Mouse (Mus musculus): ENCODE results near the gene Mdc1.

Gene Mdc1

DNA sequence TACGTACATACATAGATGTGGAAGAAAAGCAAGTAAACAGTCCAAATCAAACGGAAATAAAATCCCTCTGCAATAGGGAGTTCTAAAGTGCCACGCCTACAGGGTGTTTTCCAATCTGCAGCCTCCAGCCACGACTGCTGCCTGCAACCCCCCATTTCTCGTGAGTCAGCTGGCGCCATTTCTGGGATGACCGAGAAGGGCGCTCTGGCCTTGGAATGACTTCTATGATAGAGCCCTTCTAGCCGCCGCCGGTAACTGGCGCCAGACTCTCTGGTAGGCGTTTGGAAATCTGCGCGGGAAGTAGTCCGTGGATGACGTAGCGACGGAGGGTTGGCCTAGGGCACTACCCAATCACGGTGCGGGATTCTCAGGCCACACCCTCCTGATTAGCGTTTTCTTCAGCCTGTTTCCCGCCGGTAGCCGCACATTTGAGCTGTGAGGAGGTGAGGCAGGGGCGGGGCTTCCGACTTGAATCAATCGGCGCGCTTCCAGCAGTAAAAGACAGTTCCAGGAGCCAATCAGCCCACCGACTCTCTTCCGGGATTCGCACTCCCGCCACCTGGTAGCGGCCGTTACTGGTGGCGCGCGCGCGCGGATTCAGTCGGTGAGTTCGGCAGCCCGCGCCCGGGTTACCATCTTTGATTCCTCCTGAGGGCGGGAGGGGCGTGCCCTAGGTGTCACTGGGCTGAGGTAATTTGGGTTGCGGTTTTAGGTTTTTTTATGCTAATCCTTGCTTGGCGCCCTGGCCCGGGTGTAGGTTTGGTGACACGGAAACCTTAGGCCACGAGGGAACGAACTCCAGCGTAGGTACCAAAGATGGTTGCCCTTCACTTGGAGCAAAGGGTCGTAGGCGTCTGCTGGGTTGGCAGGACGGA lies at the start of gene Mdc1:
Gene Mdc1 (plus strand): TSS at position 440 of the 875 bp plus-strand sequence.
- peak; percentile 98 for DNase-seq (ENCODE audit: low spot score)

DNA sequence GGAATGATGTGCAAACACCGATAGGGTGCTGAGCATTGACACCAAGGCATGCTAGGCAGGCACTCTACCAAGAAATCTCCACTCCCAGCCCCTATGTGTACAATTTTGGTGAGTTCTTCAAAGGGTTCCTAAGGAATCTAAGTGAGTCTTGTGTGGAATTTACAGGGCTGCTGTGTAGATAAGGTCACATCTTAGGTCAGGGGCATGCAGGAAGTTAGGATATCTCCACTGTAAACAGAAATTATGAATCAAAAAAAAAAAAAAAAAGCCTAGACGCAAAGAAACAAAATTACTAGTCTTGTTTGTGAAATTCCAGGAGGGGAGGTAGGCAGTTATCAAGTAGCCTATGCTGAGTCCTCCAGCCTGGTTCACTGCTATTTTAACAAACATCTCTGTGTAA lies 48.5 kb upstream of the Mdc1 start:
- DNase-seq (ENCODE audit: low spot score): no peak

DNA sequence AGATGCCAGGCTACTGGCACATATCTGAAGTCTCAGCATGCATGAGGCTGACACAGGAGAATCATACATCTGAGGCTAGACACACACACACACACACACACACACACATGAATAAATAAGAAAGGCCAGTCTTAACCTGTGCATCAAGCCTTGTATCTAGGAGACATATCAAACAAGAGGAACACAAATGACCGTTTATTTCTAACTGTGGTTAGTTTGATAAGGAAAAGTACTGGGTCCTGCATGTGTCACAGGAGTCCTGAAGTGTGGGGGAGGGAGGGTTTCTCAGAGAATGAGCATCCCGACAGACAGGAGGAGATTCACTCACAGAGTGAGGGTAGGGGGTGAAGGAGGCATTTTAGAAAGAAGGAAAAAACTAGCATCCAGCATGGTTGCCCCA lies 46.2 kb upstream of the Mdc1 start:
- no peak for DNase-seq (ENCODE audit: low spot score)

DNA sequence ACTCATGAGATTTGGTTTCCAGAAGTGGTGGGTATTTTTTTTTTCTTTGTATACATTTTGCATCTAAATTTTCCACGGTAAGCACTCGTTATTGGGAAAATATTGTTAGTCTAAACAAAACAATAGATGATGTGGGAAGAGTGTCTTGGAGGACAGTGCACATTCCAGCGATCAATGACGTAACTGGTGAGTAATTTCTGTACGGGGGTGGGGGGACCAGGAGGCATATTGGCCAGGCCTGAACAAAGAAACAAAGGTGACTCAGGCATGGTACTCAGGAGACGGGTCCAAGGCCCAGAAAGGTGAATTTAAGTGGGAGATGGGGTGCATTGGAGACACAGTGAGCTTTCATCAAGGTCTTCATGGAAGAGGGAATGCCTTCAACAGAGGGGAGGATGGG lies 45.7 kb upstream of the Mdc1 start:
- no peak for DNase-seq (ENCODE audit: low spot score)

DNA sequence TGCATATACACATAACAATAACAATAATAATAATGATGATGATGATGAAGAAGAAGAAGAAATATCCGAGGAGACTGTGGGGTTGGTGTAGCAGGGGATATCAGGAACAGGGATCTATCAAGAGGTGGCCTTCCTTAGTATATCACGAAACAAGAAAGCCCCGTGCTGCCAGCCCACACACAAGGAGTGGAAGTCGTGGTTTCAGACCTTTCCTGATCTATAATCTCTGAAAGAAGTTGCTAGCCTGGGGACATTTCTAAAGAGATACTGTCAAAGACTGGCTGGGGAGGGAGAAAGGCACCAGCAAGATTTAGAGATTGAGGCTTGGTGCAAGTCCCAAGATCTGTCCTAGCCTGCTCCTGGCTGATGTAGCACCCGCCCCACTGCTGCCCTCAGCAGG lies 44.5 kb upstream of the Mdc1 start:
- DNase-seq (ENCODE audit: low spot score): no peak

DNA sequence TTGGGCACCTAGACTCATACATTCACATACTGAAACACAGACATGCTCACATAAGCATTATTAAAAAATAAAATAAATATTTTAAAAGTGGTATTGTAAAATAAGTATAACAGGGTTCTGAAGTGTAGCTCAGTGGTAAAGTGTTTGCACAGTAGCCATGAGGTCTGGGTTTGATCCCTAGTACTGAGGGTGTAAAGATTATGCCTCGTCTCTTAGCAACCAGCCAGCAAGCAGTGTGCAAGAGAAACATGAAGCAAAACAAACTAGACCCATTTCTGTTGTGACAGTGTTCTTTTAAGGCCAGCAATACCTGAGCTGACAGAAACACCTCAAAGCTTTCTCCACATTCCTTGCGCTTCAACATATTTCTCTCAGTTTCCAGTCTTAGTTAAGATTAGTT lies 40.4 kb upstream of the Mdc1 start:
- DNase-seq (ENCODE audit: low spot score): no peak

DNA sequence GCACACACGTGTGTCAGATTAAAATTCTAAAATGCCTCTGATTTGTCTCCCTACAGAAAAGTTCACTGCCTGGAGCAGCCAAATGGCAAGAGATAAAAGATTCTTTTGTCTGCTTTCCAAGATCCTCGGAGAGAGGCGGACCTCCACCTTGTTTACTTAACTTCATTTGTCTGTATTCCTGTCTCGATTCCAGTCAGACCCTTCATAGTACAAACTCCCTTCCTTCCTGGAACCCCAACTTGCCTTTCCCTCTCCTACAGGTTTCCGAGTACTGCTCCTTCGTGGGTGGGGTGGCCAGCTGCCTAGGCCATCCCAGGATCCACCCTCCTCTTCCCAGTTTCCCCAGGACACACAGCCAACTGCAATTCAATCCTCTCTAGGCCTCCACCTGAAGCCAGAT lies 38.3 kb upstream of the Mdc1 start:
- DNase-seq (ENCODE audit: low spot score): no peak

DNA sequence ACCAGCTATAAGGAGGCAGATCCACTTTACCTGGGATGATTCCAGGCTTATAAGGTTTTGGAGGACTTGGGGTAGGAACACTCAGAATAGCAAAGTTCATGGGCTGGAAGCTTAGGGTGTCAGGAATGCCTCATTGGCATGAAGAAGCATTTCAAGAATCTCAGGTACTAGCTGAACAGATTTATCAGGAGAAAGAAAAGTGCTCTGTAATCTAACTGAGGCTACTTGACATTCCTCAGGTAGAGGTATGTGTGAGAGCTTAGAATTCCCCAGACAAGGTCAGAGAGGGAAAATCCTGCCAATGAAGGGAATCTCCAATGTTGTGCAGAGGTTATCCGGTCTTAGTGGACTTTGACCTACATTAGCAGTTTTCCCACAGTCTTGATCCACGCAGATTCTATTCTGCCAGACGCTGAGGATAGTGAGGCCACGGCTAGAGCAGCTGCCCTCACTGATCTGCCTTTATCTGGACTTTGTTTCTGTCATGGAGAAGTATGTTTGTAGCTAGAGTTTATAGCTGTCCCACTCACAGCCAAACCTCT lies 37.4 kb upstream of the Mdc1 start:
- DNase-seq (ENCODE audit: low spot score): no peak

DNA sequence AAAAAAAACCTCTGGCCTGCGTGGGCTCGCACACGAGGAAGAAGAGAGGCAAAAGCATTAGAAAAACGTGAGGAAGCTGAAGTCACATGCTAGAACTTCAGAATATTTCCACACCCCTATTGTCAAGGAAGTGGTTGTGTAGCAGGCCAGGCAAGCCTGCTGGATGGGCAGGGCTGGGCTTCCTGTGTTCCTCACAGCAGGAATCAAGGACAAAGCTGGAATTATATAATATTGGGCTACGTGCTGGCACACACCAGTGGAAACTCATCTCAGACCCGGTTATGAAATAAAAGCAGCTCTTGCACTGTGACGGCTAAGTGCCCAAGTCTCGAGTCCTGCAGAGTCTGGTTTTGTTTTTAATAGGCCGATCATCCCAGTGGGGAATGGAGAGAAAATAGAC lies 33.2 kb upstream of the Mdc1 start:
- no peak for DNase-seq (ENCODE audit: low spot score)

DNA sequence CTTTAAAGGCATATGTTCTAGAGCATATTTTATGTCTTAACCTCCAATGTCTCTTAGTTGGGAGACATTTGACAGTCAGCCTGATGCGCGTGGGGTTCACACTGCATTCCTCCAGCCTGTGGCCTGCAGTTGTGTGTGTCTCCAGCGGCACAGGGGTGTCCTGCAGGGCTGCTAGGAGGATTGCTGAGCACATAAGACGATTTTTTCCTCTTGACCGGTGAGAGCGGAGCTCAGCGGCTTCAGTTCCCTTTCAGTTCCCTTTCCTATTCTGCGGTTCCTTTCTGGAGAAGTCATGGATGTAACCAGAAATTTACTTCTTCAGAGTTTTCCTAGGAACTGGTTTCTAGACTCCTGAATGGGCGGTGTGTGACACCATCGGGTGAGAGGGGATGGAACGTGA lies 31.9 kb upstream of the Mdc1 start:
- no peak for DNase-seq (ENCODE audit: low spot score)

DNA sequence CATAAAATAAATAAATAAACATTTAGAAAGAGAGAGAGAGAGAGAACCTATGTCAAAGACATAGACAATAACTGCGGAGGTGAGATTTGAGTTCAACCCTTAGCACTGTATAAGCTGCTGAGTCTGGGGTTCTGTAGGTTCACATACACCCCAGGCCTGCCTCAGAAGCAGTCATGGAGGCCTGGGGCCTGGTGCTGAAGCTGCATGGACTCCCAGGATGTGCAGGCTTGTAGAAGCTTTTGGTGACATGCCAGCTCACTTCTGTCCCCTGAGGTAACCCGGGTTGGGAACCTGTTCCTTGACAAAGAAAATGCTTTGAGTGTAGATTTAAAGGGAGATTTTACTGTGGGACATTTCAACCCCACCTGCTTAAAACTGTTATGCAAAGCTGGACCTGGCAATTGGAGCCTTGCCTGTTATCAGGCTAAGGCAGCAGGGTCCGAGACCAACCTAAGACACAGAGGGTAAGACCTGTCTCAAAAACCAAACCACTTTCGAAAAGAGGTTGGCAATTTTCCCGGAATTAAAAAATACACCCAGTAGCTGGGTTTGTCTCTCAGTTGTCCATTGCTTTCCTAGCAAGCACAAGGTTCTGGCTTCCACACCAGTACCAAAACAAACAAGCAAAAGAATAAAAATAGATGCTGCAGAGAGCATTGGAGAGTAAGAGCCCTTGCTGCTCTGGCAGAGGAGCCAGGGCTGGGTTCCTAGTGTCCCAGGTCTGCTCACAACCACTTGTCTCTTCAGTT lies 30.2 kb upstream of the Mdc1 start:
- DNase-seq (ENCODE audit: low spot score): no peak

DNA sequence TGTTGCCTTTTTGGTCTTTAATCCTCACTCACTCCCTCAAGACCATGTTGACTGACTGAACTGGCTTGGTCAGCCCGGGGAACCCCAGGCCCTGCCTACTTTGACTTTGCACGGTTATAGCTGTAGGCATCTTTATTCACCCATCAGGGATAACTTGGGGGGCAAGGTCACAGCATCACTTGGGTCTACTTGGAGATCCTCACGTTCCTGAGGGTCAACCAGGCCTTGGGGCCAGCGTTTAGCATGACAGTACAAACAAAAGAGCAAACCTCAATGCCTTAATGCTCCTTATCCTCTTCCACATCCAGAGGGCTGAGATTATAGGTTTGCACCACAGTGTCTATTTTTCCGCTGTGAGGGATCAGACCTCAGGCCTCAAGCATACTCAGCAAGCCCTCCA lies 29.0 kb upstream of the Mdc1 start:
- no peak for DNase-seq (ENCODE audit: low spot score)

DNA sequence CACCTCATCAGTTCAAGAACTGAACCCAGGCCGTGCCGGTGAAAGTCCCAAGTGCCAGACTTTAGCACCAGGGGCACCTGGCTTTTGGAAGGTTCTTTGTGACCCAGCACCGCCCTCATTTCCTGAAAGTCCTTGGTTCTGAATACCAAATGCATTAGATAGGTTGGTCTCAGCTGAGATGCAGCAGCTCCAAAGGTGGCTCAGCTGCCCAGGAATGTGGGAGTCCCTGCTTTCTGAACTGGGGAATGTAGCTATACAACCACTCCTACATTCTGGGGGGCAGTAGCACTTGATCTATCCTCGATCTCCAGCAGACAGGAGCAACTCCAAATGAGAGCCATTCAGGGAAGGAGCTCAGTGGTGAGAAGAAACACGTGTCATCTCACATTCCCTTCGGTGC lies 28.6 kb upstream of the Mdc1 start:
- no peak for DNase-seq (ENCODE audit: low spot score)

DNA sequence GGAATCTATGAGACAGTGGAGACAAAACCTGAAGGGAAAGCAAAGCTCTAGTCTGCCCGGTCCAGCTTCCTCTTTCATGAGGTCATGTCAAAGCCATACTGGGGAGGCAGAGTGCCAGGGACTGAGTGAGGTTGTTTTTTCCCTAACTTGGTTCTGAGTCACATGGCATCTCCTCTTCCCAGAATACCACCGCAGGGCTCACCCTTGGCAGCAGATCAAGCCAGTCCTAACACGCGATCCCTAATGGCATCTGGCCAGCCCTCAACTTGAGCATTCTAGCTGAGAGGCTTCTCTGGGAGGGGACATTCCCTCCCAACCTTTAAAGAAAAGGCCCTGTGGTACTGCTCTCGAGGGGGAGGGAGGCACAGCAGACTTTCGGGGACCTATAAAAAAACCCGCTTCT lies 28.1 kb upstream of the Mdc1 start:
- DNase-seq (ENCODE audit: low spot score): no peak

DNA sequence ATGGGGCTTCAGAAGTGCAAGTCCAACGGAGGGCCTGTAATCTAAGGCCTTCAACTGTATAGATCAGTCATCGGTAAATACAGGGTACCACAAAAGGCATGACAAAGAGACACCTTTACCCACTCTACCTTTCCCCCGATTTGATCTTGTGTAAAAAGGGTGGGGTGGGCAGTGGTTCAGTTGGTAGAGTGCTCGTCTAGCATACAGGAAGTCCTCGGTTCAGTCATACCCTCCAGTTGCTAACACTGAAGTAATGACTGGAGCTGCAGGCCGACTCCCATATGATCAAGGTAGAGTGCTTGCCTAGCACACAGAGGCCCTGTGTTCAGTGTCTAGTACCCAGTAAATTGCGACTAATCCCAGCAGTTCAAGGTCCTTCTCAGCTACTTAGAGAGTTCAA lies 27.7 kb upstream of the Mdc1 start:
- DNase-seq (ENCODE audit: low spot score): no peak

DNA sequence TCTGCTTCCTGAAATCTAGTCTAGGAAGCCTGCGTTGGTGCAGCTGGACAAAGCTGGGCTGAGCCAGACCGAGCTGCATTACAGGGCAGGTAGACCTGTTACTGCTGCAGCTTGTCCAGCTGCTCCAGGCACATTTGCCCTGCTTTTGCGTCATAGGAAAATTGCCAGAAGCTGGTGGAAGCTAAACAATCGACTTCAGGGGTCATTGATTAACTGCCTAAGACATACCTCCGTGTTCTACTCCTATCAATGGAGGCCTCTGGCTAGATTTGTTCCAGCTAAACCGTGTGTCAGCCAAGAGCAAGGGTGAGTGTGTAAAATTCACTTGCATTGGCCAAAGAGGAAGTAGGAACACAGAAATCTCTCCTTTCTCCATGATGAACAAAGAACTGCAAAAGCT lies 26.6 kb upstream of the Mdc1 start:
- DNase-seq (ENCODE audit: low spot score): no peak

DNA sequence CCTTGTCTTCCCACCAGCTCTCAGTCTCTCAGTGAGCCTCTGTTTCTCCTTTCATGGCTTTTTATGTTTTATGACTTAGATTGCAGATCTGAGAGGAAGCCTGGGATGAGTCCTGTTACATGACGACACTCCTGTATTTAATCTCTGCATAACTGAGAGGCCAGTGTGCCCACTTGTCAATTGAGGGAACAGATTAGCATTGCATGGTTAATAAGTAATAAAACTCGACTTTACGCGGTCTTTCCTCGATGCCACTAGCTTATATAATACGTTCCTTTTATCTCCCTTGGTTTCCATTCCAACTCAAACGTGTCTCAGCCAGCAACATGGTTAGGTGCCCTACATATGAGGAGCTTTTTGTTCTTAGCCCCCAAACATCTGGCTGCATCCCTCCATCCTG lies 25.5 kb upstream of the Mdc1 start:
- DNase-seq (ENCODE audit: low spot score): no peak

DNA sequence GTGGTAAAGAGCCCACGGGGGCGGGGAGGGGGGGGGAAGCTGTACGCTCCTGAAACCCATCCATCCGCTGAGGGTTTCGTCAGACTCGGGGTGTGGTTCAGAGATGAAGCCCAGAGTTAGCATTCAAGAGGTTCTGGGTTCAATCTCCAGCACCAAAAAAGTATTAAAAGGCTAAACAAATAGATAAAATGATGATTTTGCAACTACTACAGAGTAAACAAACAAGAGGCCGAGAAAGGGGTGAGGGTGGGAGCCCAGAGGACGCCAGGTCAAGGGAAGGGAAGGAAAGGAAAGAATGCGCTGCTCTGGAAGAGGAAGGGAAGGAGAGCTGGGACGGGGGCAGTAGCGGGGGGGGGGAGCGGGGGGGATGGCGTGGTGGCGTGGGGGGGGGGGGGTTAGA lies 24.6 kb upstream of the Mdc1 start:
- DNase-seq (ENCODE audit: low spot score): no peak

DNA sequence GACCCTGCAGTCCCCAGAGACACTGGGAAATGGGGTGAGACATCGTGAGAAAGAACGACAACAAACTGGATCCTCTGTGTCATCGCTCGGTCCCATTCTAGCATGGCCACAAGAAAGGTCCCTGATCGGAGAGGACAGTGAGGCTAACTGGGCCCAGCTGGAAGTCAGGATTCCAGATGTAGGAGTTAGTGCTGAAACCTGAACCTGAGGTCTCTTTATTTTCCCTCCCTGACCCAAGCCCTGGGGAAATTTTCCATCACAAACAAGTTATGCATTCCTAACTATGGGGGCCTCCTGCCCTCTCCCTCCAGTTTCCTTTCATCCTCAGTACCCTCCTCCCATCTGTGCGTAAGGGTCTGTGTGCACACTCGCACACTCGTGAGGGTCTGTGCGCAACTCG lies 24.1 kb upstream of the Mdc1 start:
- no peak for DNase-seq (ENCODE audit: low spot score)

DNA sequence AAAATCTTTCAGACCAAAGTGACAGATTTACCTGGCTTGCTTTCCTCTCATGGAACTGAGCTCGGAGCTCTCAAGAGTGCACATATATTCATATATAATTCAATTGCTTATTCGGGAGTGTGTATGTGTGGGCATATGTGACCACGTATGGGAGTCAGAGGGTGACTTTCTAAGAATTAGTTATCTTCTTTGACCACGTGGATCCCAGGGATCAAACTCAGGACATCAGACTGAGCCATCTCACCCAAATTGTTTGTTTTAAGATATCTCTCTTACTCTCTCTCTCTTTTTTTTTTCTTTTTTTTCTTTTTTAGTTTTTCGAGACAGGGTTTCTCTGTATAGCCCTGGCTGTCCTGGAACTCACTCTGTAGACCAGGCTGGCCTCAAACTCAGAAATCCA lies 21.2 kb upstream of the Mdc1 start:
- DNase-seq (ENCODE audit: low spot score): no peak

DNA sequence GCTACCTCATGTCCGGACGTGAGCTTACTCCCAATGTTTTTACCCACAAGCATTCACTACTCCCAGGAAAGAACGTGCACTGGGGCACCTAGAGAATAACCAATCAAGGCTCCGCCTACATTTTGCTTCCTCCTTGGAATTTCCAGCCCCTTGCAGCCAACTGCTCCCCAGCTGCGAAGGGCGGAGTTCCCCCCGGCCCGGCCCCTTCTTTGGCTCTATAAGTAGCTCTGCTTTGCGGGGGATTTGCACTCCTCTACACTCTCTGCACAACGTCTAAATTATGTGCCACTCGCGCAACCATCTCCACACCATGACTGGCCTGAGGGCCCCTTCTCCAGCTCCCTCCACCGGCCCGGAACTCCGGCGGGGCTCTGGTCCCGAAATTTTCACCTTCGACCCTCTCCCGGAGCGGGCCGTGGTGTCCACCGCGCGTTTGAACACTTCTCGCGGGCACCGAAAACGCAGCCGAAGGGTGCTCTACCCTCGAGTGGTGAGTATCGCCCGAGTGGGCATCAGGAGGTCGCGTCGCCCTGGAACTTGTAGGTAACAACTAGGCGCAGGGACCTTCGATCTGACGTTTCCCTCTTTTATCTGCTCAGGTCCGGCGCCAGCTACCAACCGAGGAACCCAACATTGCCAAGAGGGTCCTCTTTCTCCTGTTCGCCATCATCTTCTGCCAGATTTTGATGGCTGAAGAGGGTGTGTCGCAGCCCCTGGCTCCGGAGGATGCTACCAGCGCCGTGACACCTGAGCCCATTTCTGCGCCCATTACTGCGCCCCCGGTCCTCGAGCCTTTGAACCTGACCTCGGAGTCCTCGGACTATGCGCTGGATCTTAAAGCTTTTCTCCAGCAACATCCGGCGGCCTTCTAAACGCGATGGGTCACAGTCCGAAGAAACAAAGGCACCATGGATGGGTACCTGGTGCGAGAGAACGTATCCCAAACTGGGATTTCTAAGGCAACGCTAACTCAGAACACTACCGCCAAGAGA lies 19.6 kb upstream of the Mdc1 start, which contains the start of gene Ier3:
Gene Ier3 (plus strand): TSS at position 246 of the 992 bp plus-strand sequence.
- DNase-seq (ENCODE audit: low spot score): no peak

DNA sequence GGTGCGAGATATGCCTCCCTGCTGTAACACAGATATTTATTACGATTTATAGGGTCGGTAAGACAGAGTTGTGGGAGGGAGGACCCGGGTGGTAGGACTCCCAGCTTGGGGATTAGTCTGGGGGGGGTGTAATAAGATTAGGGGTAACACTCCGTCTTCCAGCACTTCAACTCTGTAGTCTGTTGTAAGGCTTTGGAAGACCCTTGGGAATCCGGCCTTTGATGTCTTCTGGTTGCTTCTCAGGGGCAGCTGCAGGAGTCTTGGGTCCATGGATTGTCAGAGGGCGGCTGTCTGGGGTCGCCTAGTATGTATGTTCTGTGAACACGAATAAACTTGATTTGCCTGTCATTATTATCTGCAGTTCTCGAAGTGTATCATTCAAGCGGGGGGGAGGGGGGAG lies 18.8 kb upstream of the Mdc1 start:
- no peak for DNase-seq (ENCODE audit: low spot score)

Data from spleen, adult 12 weeks (tissue).